Mouse (Mus musculus) gastrocnemius, adult 18-20 months (tissue): ENCODE results near the gene Tcta. TPM values are rescaled to one million over a fixed set of nuclear protein-coding genes. Genes with fewer than 3 reads are reported as not detected.
"Not testable (repeated sequence)": the region's sequence is repeated elsewhere in the genome, so short reads cannot be mapped to it uniquely, and the experiment has no call there.

Experiments used
- DNase-seq: peaks from one replicate; pipeline ENCODE4 v3.0.0; 2021; ENCODE audit warnings: low spot score
- long read RNA-seq, 2 experiments: library from polyadenylated mRNA; stranded (forward); transcript quantifications; one replicate each; pipeline ENCODE4 v2.0.0; 2021
- total RNA-seq, 2 experiments: library from RNA; stranded (reverse); gene quantifications; 2 replicates each; pipeline ENCODE4 v1.2.3; 2021

Gene Tcta
- 10 to 100 TPM; 28.0 to 35.6 TPM for total RNA-seq
- long read RNA-seq, experiment 1, transcript Tcta-202 (3 exons, 1,094 nt), result major isoform, 36 of 43 reads
- long read RNA-seq, experiment 1, partial matches to known transcripts, result 3 of 43 reads
- long read RNA-seq, experiment 1, other reads (novel, unspliced or antisense), result 1 of 43 reads
- long read RNA-seq, experiment 2, transcript Tcta-201 (3 exons, 1,668 nt), result minor isoform, 5 of 35 reads
- long read RNA-seq, experiment 2, transcript Tcta-202 (3 exons, 1,094 nt), result major isoform, 29 of 35 reads
- long read RNA-seq, experiment 2, partial matches to known transcripts, result 1 of 35 reads
- long read RNA-seq, experiment 2, other reads (novel, unspliced or antisense), result 0 of 35 reads

GRCm38 (mm10) chr9:108305629-108306520 is at the start of gene Tcta, which contains the start of gene Rhoa:
Tcta (minus strand) TSS chr9:108306160.
Rhoa (plus strand) TSS chr9:108306129.
- peak; percentile 99 for DNase-seq

GRCm38 (mm10) chr9:108349727-108350126 is 43.8 kb upstream of the Tcta start:
- no peak for DNase-seq

- no peak for DNase-seq
Measured at GRCm38 (mm10) chr9:108348290-108348680, 42.3 kb upstream of the Tcta start.

- DNase-seq, result peak; percentile 82
Measured at GRCm38 (mm10) chr9:108347540-108348289, 41.8 kb upstream of the Tcta start, which contains the start of gene Usp4. Usp4 (plus strand) TSS chr9:108347853.

GRCm38 (mm10) chr9:108347024-108347423 is 41.1 kb upstream of the Tcta start:
- no peak for DNase-seq

- DNase-seq, result no peak
Measured at GRCm38 (mm10) chr9:108344471-108344870, 38.5 kb upstream of the Tcta start.

- no peak for DNase-seq
Measured at GRCm38 (mm10) chr9:108343835-108344234, 37.9 kb upstream of the Tcta start.

- DNase-seq, result no peak
Measured at GRCm38 (mm10) chr9:108343331-108343730, 37.4 kb upstream of the Tcta start.

GRCm38 (mm10) chr9:108342301-108342831 is 36.4 kb upstream of the Tcta start:
- no peak for DNase-seq

GRCm38 (mm10) chr9:108341801-108342200 is 35.8 kb upstream of the Tcta start:
- DNase-seq, result no peak

- DNase-seq, result no peak
Measured at GRCm38 (mm10) chr9:108341139-108341475, 35.1 kb upstream of the Tcta start.

GRCm38 (mm10) chr9:108340258-108341138 is 34.5 kb upstream of the Tcta start:
- no peak for DNase-seq

GRCm38 (mm10) chr9:108339886-108340257 is 33.9 kb upstream of the Tcta start:
- DNase-seq, result no peak

GRCm38 (mm10) chr9:108338886-108339781 is 33.2 kb upstream of the Tcta start, which contains the start of gene Gpx1:
Gpx1 (plus strand) TSS chr9:108338903.
- DNase-seq, result peak; percentile 91

GRCm38 (mm10) chr9:108338551-108338885 is 32.6 kb upstream of the Tcta start:
- DNase-seq, result no peak

- no peak for DNase-seq
Measured at GRCm38 (mm10) chr9:108337848-108338550, 32.0 kb upstream of the Tcta start.

GRCm38 (mm10) chr9:108325811-108326210 is 19.9 kb upstream of the Tcta start:
- DNase-seq, result no peak

GRCm38 (mm10) chr9:108324784-108325183 is 18.8 kb upstream of the Tcta start:
- DNase-seq, result no peak

GRCm38 (mm10) chr9:108322054-108322453 is 16.1 kb upstream of the Tcta start:
- DNase-seq, result not testable (repeated sequence)
